Mouse (Mus musculus): ENCODE data around the gene Serpinb9g. TPM values are rescaled to one million over a fixed set of nuclear protein-coding genes. Genes with fewer than 3 reads are reported as not detected.

Serpinb9g gene
- polyA plus RNA-seq (2012; rRNA removed; ENCODE audit: low replicate concordance), result not detected in 2 replicates

DNA sequence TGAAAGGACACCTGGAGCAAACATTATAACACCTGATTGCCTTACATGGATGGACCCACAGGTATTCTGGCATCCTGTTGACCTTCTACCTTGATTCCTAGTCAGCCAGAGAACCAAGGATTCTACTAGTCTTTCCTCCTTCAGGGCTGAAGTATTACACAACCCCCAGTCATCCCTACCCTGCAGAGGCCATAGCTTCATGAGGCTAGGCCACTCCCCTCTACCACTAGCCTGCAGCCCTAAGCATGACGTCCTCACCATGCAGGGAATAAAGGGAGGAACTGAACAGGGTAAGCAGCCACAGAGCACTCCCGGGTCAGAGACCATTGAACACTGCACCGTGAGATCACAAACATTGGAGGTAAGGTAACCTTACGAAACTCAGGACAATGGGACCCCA is at the start of gene Serpinb9g:
Gene Serpinb9g (plus strand): TSS at position 301 of the 400 bp plus-strand sequence.

Other genes with a start within 250 kb of the Serpinb9g start
- not detected in 2 replicates for gene Serpinb9e, start 235.2 kb upstream of the Serpinb9g start, polyA plus RNA-seq (2012; rRNA removed; ENCODE audit: low replicate concordance)
- gene Serpinb9f, start 160.7 kb upstream of the Serpinb9g start, polyA plus RNA-seq (2012; rRNA removed; ENCODE audit: low replicate concordance), result not detected in 2 replicates
- not detected in 2 replicates for gene Gm11397, start 89.0 kb upstream of the Serpinb9g start, polyA plus RNA-seq (2012; rRNA removed; ENCODE audit: low replicate concordance)
- not detected in 2 replicates for gene Serpinb6d, start 176.6 kb downstream of the Serpinb9g start, polyA plus RNA-seq (2012; rRNA removed; ENCODE audit: low replicate concordance)

Measured in mammary gland, adult 2 months (tissue).